Mouse (Mus musculus) 416B (cell line): Measurements from ENCODE around the gene 2610528J11Rik.
"Not testable (repeated sequence)": the region's sequence is repeated elsewhere in the genome, so short reads cannot be mapped to it uniquely, and the experiment has no call there.

Source experiments
- DNase-seq: peaks from one replicate; pipeline ENCODE4 v3.0.0; 2011; ENCODE audit warnings: low read depth

Gene 2610528J11Rik

GRCm38 (mm10) chr4:118542510-118543157, 15.8 kb downstream of the 2610528J11Rik start:
- DNase-seq, result no peak

GRCm38 (mm10) chr4:118543158-118543530, 16.3 kb downstream of the 2610528J11Rik start:
- no peak for DNase-seq

- DNase-seq, result no peak
Measured at GRCm38 (mm10) chr4:118543592-118544260, 16.9 kb downstream of the 2610528J11Rik start, which contains the start of gene Tmem125. Tmem125 (minus strand) TSS chr4:118544044.

DNA sequence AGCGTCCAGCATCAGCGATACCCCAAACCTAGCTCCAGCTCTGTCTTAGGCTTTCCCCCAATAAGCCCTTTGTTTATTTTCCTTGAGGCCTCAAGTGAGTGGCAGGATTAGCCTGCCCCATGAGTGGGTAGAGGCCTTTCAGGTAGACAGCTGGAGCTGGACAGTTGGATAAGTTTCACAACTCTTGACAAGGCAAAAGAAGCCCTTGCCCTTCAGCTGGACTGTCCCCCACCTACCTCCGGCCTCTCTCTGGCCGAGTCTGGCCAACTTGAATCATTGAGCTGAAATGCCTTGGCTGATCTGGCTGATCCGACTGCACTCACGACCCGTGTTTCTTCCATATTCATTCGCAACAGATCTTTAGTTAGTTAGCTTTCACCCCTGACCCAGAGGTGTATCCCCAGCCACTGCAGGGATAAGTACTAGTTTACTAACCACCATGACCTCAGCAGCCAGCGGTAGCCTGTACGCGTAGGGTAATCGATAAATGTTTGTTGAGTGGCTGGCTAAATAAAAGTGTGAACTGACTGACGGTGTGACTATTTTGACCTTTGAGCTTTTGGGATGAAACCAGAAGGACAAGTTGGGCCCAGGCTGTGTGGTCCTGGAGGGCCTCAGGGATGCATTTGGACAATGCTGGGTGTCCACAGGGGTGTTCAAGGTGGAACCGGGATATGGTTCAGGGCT, 17.8 kb downstream of the 2610528J11Rik start:
- no peak for DNase-seq

DNA sequence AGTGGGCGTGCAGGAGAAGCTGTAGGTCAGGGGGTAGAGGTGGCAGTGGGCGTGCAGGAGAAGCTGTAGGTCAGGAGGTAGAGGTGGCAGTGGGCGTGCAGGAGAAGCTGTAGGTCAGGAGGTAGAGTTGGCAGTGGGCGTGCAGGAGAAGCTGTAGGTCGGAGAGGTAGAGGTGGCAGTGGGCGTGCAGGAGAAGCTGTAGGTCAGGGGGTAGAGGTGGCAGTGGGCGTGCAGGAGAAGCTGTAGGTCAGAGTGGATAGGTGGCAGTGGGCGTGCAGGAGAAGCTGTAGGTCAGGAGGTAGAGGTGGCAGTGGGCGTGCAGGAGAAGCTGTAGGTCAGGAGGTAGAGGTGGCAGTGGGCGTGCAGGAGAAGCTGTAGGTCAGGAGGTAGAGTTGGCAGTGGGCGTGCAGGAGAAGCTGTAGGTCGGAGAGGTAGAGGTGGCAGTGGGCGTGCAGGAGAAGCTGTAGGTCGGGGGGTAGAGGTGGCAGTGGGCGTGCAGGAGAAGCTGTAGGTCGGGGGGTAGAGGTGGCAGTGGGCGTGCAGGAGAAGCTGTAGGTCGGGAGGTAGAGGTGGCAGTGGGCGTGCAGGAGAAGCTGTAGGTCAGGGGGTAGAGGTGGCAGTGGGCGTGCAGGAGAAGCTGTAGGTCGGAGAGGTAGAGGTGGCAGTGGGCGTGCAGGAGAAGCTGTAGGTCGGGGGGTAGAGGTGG, 20.8 kb downstream of the 2610528J11Rik start:
- DNase-seq, result not testable (repeated sequence)

- peak; percentile 64 for DNase-seq
Measured at GRCm38 (mm10) chr4:118548130-118548480, 21.3 kb downstream of the 2610528J11Rik start.

DNA sequence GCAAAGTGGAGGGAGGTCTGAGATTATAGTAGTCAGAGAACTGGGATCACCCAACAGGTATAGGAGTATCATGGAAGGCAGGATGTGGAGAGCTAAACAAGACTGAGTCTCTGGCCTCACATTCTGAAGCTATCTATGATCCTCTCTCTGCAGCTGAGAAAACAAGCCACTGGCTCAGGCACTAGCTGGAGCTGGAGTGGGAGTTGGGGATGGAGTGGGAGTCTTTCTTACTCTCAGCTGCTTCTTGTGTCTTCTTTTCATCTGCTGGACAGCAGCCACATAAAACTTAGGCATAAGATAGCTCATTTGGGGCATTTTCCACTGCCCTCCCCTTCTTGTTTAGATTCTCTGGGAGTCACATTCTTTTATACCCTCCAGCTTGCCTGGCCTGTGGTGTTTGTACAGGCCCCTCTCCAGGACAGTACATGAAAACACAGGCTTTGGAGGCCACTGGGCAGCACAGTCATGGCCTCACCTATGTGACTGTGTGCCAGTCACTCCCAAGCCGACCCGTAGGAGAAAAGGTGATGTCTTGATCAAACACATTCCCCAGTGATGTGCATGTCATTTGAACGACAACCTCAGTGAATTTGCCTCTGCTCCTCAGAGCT, 26.3 kb downstream of the 2610528J11Rik start:
- DNase-seq, result no peak

- no peak for DNase-seq
Measured at GRCm38 (mm10) chr4:118564062-118564925, 37.5 kb downstream of the 2610528J11Rik start.

DNA sequence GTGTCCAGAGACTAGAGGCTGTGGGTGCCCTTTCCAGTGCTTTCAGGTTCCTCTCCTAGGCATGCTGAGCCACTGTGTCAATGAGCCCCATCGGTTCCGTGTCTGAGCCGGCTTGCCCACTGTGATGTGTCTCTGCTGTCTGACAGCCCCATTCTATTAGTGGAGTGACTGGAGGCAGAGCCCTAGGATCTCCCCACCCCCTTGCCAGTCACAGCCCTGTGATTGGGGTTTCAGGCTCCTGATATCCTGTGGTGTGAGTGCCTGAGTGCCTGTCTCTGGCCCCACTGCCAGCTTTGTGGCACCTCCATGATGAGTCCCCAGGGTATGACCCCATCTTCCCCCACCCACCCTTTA, 38.1 kb downstream of the 2610528J11Rik start:
- DNase-seq, result no peak

DNA sequence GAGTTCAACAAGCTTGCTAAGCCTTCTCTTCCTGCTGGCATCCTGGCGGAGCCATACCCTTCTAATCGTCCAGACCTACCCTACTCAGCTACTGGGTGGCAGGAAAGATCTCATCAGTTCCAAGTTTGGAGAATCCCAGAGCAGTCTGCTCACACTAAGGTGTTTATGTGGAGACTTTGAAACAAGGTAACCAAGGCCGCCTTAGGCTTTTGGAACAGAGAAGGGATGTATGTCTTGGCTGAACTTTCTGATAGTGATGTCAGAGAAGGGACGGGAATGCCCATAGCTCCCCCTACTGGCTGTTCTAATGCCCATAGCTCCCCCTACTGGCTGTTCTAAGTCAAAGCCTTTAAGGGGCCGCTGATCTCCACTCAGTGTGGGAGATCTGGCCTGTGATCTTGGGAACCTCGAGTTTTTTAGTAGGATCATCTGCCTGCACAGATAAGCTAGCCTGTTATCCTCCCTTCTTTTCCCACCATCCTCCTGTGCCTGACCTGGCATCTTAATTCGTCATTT, 39.4 kb downstream of the 2610528J11Rik start:
- DNase-seq, result peak; percentile 75

GRCm38 (mm10) chr4:118568709-118569108, 41.9 kb downstream of the 2610528J11Rik start:
- no peak for DNase-seq

DNA sequence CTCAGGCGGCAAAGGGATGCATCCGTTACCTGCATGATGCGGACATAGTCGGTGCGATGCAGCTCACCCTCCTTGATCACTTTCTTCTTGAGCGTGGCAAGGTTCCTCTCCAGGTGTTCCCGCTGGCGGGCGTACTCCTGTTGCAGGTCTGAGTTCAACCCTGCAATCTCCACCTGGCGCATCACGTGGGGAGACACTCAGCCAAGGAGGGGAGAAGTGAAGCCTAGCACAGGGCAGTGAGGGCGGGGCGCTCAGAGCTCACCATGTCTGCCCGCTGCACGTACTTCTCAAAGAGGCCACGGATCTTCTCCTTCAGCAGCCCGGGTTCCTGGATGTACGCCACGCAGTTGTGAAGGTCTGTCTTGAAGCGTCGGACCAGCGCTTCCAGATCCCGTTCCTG, 42.5 kb downstream of the 2610528J11Rik start:
- no peak for DNase-seq

GRCm38 (mm10) chr4:118571441-118571840, 44.6 kb downstream of the 2610528J11Rik start:
- DNase-seq, result no peak

DNA sequence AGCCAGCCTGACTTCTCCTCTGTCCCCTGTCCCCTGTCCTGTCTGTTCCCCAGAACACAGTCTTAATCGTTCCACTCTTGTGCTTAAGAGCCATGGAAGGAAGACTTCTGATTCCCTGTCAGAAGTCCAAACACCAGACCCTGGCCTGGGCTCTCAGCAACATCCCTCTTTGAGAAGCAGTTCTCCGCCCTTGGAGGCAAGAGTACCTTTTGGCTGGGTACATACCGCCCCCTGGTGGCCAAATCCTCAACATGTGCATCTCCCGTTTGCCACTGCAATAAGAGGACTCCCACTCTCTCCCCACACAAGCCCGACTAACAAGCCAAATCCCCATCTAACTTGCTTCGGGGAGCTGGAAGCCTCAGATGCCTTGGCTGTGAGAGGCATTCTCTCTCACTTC, 49.3 kb downstream of the 2610528J11Rik start:
- peak; percentile 75 for DNase-seq

DNA sequence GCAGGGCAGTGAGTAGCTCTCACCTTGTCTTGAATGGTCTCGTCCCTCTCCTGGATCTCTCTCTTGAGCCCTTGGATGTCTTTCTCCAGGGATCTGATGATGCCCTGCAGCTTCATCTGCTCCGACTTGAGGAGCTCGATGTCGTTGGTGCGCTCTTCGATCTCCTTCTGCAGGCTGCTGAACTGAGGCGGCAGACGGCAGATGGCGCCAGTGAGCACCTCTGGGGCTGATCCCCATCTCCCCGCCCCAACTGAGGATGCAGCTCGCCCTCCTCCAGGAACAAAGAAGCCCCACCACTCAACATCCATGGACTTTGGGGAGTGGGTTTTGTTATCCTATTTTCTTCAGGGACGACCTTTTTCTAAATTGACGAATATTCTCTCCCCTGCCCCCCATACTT, 52.5 kb downstream of the 2610528J11Rik start:
- DNase-seq, result peak; percentile 41
